Mouse (Mus musculus) MEL (cell line): ENCODE results near the gene Fhdc1.

Source experiments
- BHLHE40 ChIP-seq: IDR thresholded peaks from 2 replicates; pipeline ENCODE4 v1.6.1; 2012; ENCODE audit warnings: low read depth, mild to moderate bottlenecking, inconsistent platforms, low read length, improper control_type of control experiment, borderline replicate concordance
- CHD2 ChIP-seq: IDR thresholded peaks from 2 replicates; pipeline ENCODE4 v1.6.1; 2011; ENCODE audit warnings: low read length, improper control_type of control experiment
- CTCF ChIP-seq, 3 experiments: IDR thresholded peaks in 2 of 3; conservative IDR thresholded peaks in 1 of 3; 2 replicates each; pipeline ENCODE4 v1.5.1; 2011 to 2012; ENCODE audit warnings: low read length in 3 of 3, low read depth in 2 of 3, mild to moderate bottlenecking in 2 of 3, improper control_type of control experiment in 1 of 3, inconsistent platforms in 1 of 3, mixed read lengths in 1 of 3, moderate library complexity in 1 of 3; ENCODE audit not compliant: control insufficient read depth in 1 of 3, insufficient read depth in 1 of 3, poor library complexity in 1 of 3, severe bottlenecking in 1 of 3
- GATA1 ChIP-seq: IDR thresholded peaks from 2 replicates; pipeline ENCODE4 v1.6.1; 2011; ENCODE audit warnings: low read depth, low read length, improper control_type of control experiment
- JUND ChIP-seq: IDR thresholded peaks from 2 replicates; pipeline ENCODE4 v1.6.1; 2011; ENCODE audit warnings: low read depth, mild to moderate bottlenecking, improper control_type of control experiment, low read length
- MAX ChIP-seq: IDR thresholded peaks from 2 replicates; pipeline ENCODE4 v1.6.1; 2011; ENCODE audit warnings: low read length, improper control_type of control experiment
- UBTF ChIP-seq: IDR thresholded peaks from 2 replicates; pipeline ENCODE4 v1.6.1; 2012; ENCODE audit warnings: low read depth, mild to moderate bottlenecking, inconsistent platforms, low read length, improper control_type of control experiment, moderate library complexity, borderline replicate concordance; ENCODE audit not compliant: insufficient read depth
- ZC3H11A ChIP-seq: IDR thresholded peaks from 2 replicates; pipeline ENCODE4 v1.6.1; 2012; ENCODE audit warnings: low read depth, mild to moderate bottlenecking, inconsistent platforms, low read length, improper control_type of control experiment

- TF ChIP-seq ZC3H11A (no peak), CTCF (IDR thresholded peaks at IDR 0.05 in 2 of 3, conservative IDR thresholded peaks at IDR 0.05 in 1 of 3; ENCODE audit: control insufficient read depth in 1 of 3, insufficient read depth in 1 of 3, low read depth in 2 of 3, low read length in 3 of 3, poor library complexity in 1 of 3, severe bottlenecking in 1 of 3) (no peak), GATA1 (no peak), MAX (no peak), CHD2 (no peak), UBTF (no peak), JUND (no peak), BHLHE40 (no peak)
These were observed 47.3 kb downstream of the Fhdc1 start for GRCm38 (mm10) chr3:84432797-84433445.
